Mouse (Mus musculus): ENCODE results near the gene Dmwd.

- TF ChIP-seq CTCF (IDR thresholded peaks at IDR 0.05; ENCODE audit: extremely low read depth, insufficient read depth, low read length) (no peak), POLR2A (IDR thresholded peaks at IDR 0.05; ENCODE audit: extremely low read depth, insufficient read depth, low read length) (no peak)
Measured at GRCm38 (mm10) chr7:19109565-19109964, 33.5 kb downstream of the Dmwd start.

All from cortical plate, adult 2 months (tissue).